ENCODE assay signal across 9 mouse cellular contexts in genomic region chr12:55464846-55465361, GRCm38 (mm10). TPM values are rescaled to one million over a fixed set of nuclear protein-coding genes. Genes with fewer than 3 reads are reported as not detected.
A peak's percentile ranks its signal among the peaks of the same experiment; 100 is the strongest.
DNase-seq lines count a peak whose midpoint lies in the region; ATAC-seq lines count a peak whose summit lies in the region.
"Had no signal": no experiment of that assay in that cellular context is flagged by ENCODE, and none has a peak within 500 bp of the region (broad histone marks: within the 10 kb centered on the region; RNA-seq: fewer than 3 reads in every experiment).

No protein-coding gene starts in this region.

- no peak overlapping the region for H3K4me2 ChIP-seq in forebrain, embryonic 11.5 days (ENCODE audit: low read depth, low read length, severe bottlenecking)
- peak overlapping the region; percentile 3; the same call in 1 of the 2 replicates for H3K4me2 ChIP-seq in limb, embryonic 15.5 days

- 0 out of 2 replicates have a peak overlapping the region, but pooled peaks have one; percentile 25 for H3K27ac ChIP-seq in forebrain, embryonic 11.5 days (ENCODE audit: low read depth, low read length)
- peak overlapping the region; percentile 80 for H3K27ac ChIP-seq in limb, embryonic 15.5 days

- WGBS in forebrain, embryonic 11.5 days, result 65% methylated on average over 14 of the region's 14 CpGs
- WGBS in limb, embryonic 15.5 days, result 39% methylated on average over 13 of the region's 14 CpGs

- H3K36me3 ChIP-seq in forebrain, embryonic 11.5 days (ENCODE audit: control insufficient read depth, insufficient read depth, low read length), result no peaks in the 10 kb centered on the region
- no peaks in the 10 kb centered on the region for H3K36me3 ChIP-seq in limb, embryonic 15.5 days
- H3K36me3 ChIP-seq: G1E had no signal

- H3K27me3 ChIP-seq in forebrain, embryonic 11.5 days (ENCODE audit: control insufficient read depth, insufficient read depth, low read length), result no peaks in the 10 kb centered on the region
- no peaks in the 10 kb centered on the region for H3K27me3 ChIP-seq in limb, embryonic 15.5 days

- no peaks in the 10 kb centered on the region for H3K9me3 ChIP-seq in forebrain, embryonic 11.5 days (ENCODE audit: control insufficient read depth, low read length)
- H3K9me3 ChIP-seq in limb, embryonic 15.5 days, result no peaks in the 10 kb centered on the region
- H3K9me3 ChIP-seq: G1E had no signal

- no peak for ATAC-seq in forebrain, embryonic 11.5 days (replicated peaks; ENCODE audit: low FRiP score)
- ATAC-seq in limb, embryonic 15.5 days (ENCODE audit: insufficient number of reproducible peaks, low FRiP score, low TSS enrichment, low read depth), result no peak

- H3K4me1 ChIP-seq in forebrain, embryonic 11.5 days (replicated peaks; ENCODE audit: control insufficient read depth, insufficient read depth, low read length), result peaks cover 9% of the 10 kb centered on the region; the same call in 1 of the 2 replicates
- H3K4me1 ChIP-seq in limb, embryonic 15.5 days, result peaks cover 60% of the 10 kb centered on the region

- DNase-seq in cerebellum, postnatal 10 days, result peak; percentile 42 to 55
- no peak for DNase-seq in cerebellum, adult 11-12 months
- peak; percentile 39 for DNase-seq in right cerebral cortex, adult 18-20 months
- DNase-seq in right cerebral cortex, postnatal 25 days, result no peak
- DNase-seq in forebrain, embryonic 11.5 days (ENCODE audit: low spot score), result no peak
- DNase-seq in retina, embryonic 14.5 days (ENCODE audit: low spot score), result peak; percentile 22
- DNase-seq in embryo, embryonic 10 days (ENCODE audit: low spot score), result no peak

- H3K4me3 ChIP-seq in forebrain, embryonic 11.5 days (ENCODE audit: low read depth, low read length), result no peak overlapping the region
- no peak overlapping the region for H3K4me3 ChIP-seq in limb, embryonic 15.5 days

- H3K9ac ChIP-seq in forebrain, embryonic 11.5 days (ENCODE audit: low read length), result no peak overlapping the region
- H3K9ac ChIP-seq in limb, embryonic 15.5 days, result no peak overlapping the region

RNA-seq across cellular contexts. Expression of gene Nfkbia, which starts 27.5 kb away (rescaled TPM):
- polyA plus RNA-seq in forebrain, embryonic 11.5 days (2014; fragmentation: Nextera tagmentation; extraction: Ambion mirVana), result 40.8 and 41.2 TPM in 2 replicates
- 139 and 155 TPM in 2 replicates for polyA plus RNA-seq in limb, embryonic 15.5 days (2015; fragmentation: Nextera tagmentation; extraction: Ambion mirVana)

Comparison
In these comparisons a context has a peak if more than half of its experiments do, and no peak if none do; other contexts are left out.
1. DNase-seq: peak in cerebellum, postnatal 10 days (2 of 2), right cerebral cortex, adult 18-20 months (single experiment) and retina, embryonic 14.5 days (single experiment); none in cerebellum, adult 11-12 months (single experiment), right cerebral cortex, postnatal 25 days (single experiment), forebrain, embryonic 11.5 days (single experiment) and embryo, embryonic 10 days (single experiment).